Mouse (Mus musculus): Measurements from ENCODE around the gene Cbfa2t3.

DNA sequence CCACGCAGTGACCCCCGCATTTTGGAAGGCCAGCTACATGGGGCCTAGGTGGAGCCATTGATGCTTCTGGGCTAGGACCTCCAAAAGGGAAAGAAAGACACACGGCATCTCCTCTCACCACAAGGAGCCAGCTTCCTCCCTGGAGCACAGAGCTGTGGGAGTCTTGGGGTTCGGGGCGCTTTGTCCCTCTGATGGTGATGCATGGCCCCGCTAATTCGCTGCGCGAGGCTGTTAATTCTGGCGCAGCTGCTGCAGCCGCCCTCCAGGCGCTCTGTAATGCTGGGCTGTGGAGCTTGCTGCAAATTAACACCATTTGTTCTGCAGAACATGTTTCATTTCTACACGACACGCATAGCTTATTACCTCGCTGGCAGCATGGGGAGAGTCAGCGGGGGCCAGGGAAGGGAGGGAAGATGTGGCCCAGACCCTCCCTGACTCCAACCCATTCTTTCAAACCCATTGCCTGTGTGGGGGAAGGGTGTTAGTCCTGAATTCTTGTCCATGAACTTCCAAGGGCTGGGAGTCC is 46.9 kb upstream of the Cbfa2t3 start:
- TF ChIP-seq EP300 (IDR thresholded peaks at IDR 0.05; ENCODE audit: low read depth) (no peak), CTCF (IDR thresholded peaks at IDR 0.05; ENCODE audit: low read depth) (no peak)

Data from liver, embryonic 14.5 days (tissue).